Mouse (Mus musculus) bone marrow, adult 2 months (tissue): ENCODE data around the gene Zfp819. TPM values are rescaled to one million over a fixed set of nuclear protein-coding genes. Genes with fewer than 3 reads are reported as not detected.

ENCODE experiments used
- H3K27ac ChIP-seq: fragments of 200-500 bp; 2 replicates; pipeline ENCODE4 v1.5.1; 2012; ENCODE audit warnings: low read depth, mild to moderate bottlenecking, control low read depth, inconsistent platforms, low read length; ENCODE audit not compliant: control insufficient read depth, poor library complexity, insufficient read depth
- H3K4me1 ChIP-seq: fragments of 200-500 bp; 2 replicates; pipeline ENCODE4 v1.6.1; 2011; ENCODE audit warnings: low read length; ENCODE audit not compliant: control insufficient read depth, insufficient read depth
- H3K4me3 ChIP-seq: fragments of 200-500 bp; replicated peaks from 2 replicates; pipeline ENCODE3; 2011; ENCODE audit warnings: mild to moderate bottlenecking, low read depth, low read length, control low read depth; ENCODE audit not compliant: control insufficient read depth
- CTCF ChIP-seq: fragments of 200-500 bp; IDR thresholded peaks from 2 replicates; pipeline ENCODE4 v1.5.1; 2011; ENCODE audit warnings: low read length, control low read depth; ENCODE audit not compliant: control insufficient read depth, insufficient read depth
- POLR2A ChIP-seq: fragments of 200-500 bp; IDR thresholded peaks from 2 replicates; pipeline ENCODE4 v1.6.1; 2011; ENCODE audit warnings: low read depth, mild to moderate bottlenecking, control low read depth, low read length, borderline replicate concordance; ENCODE audit not compliant: control insufficient read depth
- WGBS: fragments of 180-500 bp; shearing (Covaris S2); methylation state at CpG from one replicate; pipeline ENCODE4 v1.1.7; 2018; 5-methylcytosine and 5-hydroxymethylcytosine counted together
- polyA plus RNA-seq: library from polyadenylated mRNA; stranded (reverse); fragments of >200 nt; gene quantifications from 2 replicates; pipeline ENCODE4 v1.2.4, GENCODE M21; 2011; ENCODE audit warnings: low replicate concordance; ENCODE audit not compliant: missing spikeins, insufficient read depth, insufficient read length

Zfp819 gene
- polyA plus RNA-seq, 1 experiment: 1.6 TPM

DNA sequence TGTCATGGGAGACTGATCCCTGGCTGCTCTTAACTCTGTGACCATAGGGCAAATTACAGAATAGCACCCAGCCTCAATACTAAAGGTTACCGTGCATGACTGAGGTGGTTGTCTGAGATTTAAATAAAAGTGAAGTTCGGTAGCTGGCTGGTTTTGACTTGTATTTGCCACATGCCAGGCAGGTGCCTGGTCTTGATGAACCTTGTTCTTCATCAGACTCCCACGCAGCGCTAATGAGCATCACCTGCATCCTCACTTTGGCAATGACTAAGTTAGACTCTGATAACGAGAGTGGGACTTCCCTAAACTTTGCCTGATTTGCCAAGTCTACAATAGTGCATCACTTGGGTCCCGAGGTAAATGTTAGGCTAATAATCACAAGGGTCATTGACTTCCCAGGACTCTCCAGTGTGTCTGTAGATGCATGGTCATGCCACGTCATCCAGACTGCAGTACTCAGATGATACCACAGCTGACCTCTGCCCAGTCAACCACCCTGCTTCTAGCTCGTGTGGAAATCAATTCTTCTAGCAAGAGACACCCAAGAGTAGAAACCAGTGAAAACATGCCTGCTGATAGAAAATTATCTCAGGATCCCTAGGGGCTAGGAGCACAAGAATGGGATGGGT is 18.9 kb downstream of the Zfp819 start:
- 67% methylated on average over 8 of the region's 8 CpGs for WGBS
- TF ChIP-seq POLR2A (no peak), CTCF (no peak)
- Histone ChIP-seq H3K27ac (no peak overlapping the region), H3K4me3 (no peak overlapping the region), H3K4me1 (peaks cover 2% of the 10 kb centered on the region; the same call in 1 of the 2 replicates)

DNA sequence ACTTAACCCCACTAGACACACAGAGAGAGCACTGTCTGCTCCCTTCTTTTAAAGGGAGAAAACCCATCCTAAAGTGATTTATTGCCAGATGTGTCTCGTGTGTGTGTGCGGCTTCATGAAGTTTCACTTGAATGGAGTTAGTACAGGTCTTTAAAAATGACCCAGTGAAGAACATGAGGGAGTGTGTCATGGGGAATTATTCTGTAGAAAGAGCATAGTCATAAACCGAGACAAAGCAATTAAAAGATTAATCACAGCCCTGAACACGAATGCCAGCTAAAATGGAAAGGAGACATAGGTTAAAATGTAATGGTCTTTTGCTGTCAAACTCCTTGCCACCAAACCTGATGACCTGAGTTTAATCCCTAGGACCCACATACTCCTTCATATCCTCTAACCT is 27.0 kb downstream of the Zfp819 start:
- Histone ChIP-seq H3K4me3 (no peak overlapping the region), H3K27ac (no peak overlapping the region), H3K4me1 (peaks cover 5% of the 10 kb centered on the region; the same call in 1 of the 2 replicates)
- TF ChIP-seq POLR2A: no peak
- no peak for TF ChIP-seq CTCF
- whole genome bisulfite sequencing: 79% methylated on average over 4 of the region's 4 CpGs

DNA sequence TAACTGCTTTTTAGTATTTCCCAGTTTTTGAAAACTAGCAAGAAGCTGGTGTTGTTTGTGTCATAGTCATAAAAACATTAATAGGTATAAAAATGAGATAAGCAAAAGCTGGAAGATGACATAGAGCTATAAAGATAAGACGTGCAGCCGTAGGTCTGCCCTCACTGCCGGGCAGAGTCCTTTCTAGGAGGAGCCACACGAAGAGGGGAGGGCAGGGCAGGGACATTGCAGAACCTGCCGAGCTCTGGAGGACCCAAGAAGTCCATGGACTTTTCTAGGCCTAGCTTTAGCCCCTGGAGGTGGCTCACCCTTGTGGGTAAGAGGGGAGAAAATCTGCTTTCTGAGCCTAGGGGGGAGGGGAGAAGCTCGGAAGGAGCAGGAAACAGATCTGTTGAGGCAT is 27.5 kb downstream of the Zfp819 start, which contains the start of gene Ceacam18:
Gene Ceacam18 (plus strand): TSS at position 208 of the 400 bp plus-strand sequence.
- WGBS: 46% methylated on average over 6 of the region's 6 CpGs
- Histone ChIP-seq H3K4me3 (no peak within 1 kb of the TSS), H3K4me1 (peaks cover 5% of the 10 kb centered on the region; the same call in 1 of the 2 replicates), H3K27ac (no peak within 1 kb of the TSS)
- no peak for TF ChIP-seq POLR2A
- no peak for TF ChIP-seq CTCF

DNA sequence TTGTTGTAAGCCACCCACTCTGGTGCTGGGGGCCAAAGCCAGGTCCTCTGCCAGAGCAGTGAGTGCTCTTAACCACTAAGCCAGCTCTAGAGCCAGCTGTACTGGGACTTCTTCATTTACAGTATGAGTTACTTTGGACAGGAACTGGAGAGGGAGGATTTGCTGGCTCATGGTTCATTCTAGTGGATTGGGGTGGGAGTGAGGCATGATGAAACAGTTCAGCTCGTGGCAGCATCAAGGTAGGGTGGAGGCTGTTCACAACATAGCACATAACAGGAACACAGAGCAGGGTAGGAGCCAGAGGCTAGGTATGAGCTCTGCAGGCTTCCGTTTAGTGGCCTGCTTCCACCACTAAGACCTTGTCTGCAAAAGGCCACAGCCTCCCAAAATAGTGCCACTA is 29.2 kb downstream of the Zfp819 start:
- 23% methylated on average over 2 of the region's 2 CpGs for WGBS
- Histone ChIP-seq H3K4me3 (no peak overlapping the region), H3K27ac (0 out of 2 replicates have a peak overlapping the region, but pooled peaks have one; percentile 26), H3K4me1 (peaks cover 5% of the 10 kb centered on the region; the same call in 1 of the 2 replicates)
- no peak for TF ChIP-seq POLR2A
- no peak for TF ChIP-seq CTCF

DNA sequence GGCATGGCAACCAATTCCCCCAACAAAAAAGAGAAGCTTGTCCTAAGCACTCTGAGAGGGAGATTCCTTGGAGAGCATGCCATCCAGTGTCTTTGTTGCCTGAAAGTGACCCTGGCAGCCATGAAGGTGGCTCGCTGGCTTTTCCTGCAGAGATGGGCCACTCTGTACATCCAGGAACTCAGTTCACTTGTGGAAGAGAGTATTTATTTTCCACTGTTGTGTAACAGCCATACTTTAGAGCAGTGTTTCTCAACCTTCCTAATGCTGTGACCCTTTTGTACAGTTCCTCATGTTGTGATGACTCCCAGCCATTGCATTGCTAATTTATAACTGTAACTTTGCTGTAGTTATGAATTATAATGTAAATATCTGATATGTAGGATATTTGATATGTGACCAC is 30.1 kb downstream of the Zfp819 start:
- peaks cover 5% of the 10 kb centered on the region; the same call in 1 of the 2 replicates for H3K4me1 ChIP-seq
- H3K4me3 ChIP-seq: no peak overlapping the region
- H3K27ac ChIP-seq: peak overlapping the region; percentile 42; the same call in 1 of the 2 replicates
- TF ChIP-seq CTCF (no peak), POLR2A (no peak)
- 33% methylated on average over 1 of the region's 1 CpGs for WGBS

DNA sequence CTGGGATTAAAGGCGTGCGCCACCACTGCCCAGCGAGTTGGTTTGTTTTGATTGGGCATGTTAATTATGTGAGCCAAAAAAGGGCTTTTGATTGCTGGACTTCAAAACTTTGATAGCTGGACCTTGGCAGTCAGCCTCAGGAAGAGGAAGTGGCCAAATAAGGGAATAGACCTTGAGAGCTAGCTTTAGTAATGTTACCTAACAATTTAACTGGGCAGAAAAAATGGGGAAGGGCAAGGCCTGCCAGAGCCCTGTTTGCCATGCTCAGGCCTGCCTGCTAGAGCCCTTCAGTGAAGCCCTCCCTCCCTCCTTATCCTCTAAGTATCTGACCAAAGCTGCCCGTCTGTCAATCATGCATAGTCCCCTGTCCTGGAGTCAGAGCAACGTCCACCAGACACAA is 35.6 kb downstream of the Zfp819 start:
- H3K4me1 ChIP-seq: peaks cover 3% of the 10 kb centered on the region; the same call in 1 of the 2 replicates
- H3K4me3 ChIP-seq: no peak overlapping the region
- no peak for TF ChIP-seq CTCF
- TF ChIP-seq POLR2A: no peak
- peak overlapping the region; percentile 83 for H3K27ac ChIP-seq
- 43% methylated on average over 5 of the region's 5 CpGs for WGBS

DNA sequence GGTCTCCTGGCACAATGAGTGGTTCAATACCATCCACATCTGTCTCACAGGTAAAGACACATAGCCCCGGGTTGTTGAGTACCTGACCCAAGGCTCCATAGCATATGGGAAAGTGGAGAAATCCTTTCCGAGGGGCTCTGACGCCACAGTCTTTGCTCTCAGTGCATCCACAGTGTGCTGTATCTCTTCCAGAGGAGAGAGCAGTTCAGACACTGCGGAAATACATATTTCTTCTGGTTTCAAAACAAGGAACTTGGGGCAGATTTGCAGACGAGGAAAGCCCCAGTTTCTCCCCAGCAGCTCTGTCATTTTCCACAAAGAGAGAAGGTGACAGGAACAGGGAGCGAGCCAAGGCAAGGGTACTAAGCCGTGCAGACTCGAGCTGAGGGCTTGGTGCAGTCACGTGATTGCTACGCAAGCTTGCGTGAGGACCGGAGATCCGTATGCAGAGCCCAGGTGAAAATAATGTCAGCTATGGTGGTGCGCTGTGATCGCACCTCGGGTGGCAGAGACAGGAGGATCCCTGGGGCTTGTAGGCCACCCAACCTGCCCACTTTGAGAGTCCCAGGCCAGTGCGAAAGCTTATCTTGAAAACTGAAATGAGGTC is 36.2 kb downstream of the Zfp819 start:
- H3K4me3 ChIP-seq: no peak overlapping the region
- 52% methylated on average over 17 of the region's 17 CpGs for WGBS
- no peak for TF ChIP-seq CTCF
- TF ChIP-seq POLR2A: no peak
- peaks cover 3% of the 10 kb centered on the region; the same call in 1 of the 2 replicates for H3K4me1 ChIP-seq
- H3K27ac ChIP-seq: peak overlapping the region; percentile 83

DNA sequence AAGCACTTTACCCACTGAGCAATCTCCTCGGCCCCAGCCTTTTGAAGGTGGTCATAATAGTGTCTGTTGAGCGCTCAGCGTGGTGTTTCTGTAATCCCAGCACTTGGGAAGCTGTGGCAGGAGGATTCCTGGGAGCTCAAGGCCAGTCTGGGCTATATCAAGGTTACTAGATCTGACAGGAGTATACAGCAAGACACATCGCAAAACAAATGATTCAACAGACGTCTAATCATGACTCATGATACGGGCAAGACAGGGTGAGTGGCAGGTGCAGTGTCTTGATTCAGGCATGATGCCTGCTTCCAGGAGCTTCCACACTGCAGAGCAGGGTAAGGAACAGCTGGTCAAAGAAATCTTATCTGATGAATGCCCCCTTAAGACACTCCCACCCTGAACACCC is 45.7 kb downstream of the Zfp819 start:
- WGBS: 88% methylated on average over 6 of the region's 6 CpGs
- no peak overlapping the region for H3K4me3 ChIP-seq
- TF ChIP-seq POLR2A (no peak), CTCF (no peak)
- peaks cover 5% of the 10 kb centered on the region; the same call in 1 of the 2 replicates for H3K4me1 ChIP-seq
- H3K27ac ChIP-seq: no peak overlapping the region

DNA sequence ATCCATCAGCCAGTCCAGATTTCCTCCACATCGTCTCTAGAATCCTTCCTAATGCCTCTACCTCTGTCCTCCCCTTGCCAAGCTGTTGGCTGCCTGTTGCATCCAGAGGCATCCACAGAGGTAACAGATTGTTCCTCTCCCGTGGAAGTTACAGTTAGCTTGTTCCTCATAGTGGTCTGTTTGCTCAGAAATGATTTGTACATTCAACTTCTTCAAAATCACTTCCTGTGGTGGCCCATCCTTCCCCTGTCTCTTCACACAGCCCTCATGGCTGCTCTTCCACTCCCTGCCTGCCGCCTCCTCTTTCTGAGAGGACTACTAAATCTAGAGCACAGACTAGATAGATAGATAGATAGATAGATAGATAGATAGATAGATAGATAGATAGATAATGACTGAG is 47.5 kb downstream of the Zfp819 start:
- no peak for TF ChIP-seq CTCF
- 7% methylated on average over 3 of the region's 3 CpGs for WGBS
- Histone ChIP-seq H3K4me1 (peaks cover 5% of the 10 kb centered on the region; the same call in 1 of the 2 replicates), H3K27ac (peak overlapping the region; percentile 60), H3K4me3 (peak overlapping the region; percentile 52)
